Mouse (Mus musculus): ENCODE data around the gene Scn8a.

GRCm38 (mm10) chr15:100826076-100826475 lies 43.6 kb upstream of the Scn8a start:
- TF ChIP-seq POLR2A (IDR thresholded peaks at IDR 0.05; ENCODE audit: insufficient read depth, low read depth, low read length), result no peak
- TF ChIP-seq CTCF (IDR thresholded peaks at IDR 0.05; ENCODE audit: insufficient read depth, low read depth, low read length), result no peak

Data from olfactory bulb, adult 2 months (tissue).